Mouse (Mus musculus): ENCODE results near the gene Tmub2. TPM values are rescaled to one million over a fixed set of nuclear protein-coding genes. Genes with fewer than 3 reads are reported as not detected.
"Not testable (repeated sequence)": the region's sequence is repeated elsewhere in the genome, so short reads cannot be mapped to it uniquely, and the experiment has no call there.

The Tmub2 gene
- polyA plus RNA-seq, 1 experiment from 2014 or later = 66.7 TPM

GRCm38 (mm10) chr11:102268520-102269244 lies 16.0 kb upstream of the Tmub2 start, which contains the start of gene Asb16:
Gene Asb16, plus strand, starts transcription at chr11:102268743.
- Histone ChIP-seq H3K4me2 (replicated peaks; ENCODE audit: low read depth, low read length) (no peak within 1 kb of the TSS), H3K27ac (ENCODE audit: low read length) (no peak within 1 kb of the TSS), H3K9me3 (ENCODE audit: low read length) (no peaks in the 10 kb centered on the region), H3K4me1 (ENCODE audit: insufficient read depth, low read length) (no peaks in the 10 kb centered on the region), H3K36me3 (ENCODE audit: insufficient read depth, low read length) (no peaks in the 10 kb centered on the region; the same call in 1 of the 2 replicates), H3K9ac (replicated peaks; ENCODE audit: low read length) (no peak within 1 kb of the TSS), H3K4me3 (ENCODE audit: low read length) (no peak within 1 kb of the TSS), H3K27me3 (ENCODE audit: insufficient read depth, low read length) (no peaks in the 10 kb centered on the region)
- WGBS = 87% methylated on average over 12 of the region's 12 CpGs
- no peak for ATAC-seq (ENCODE audit: low FRiP score, low TSS enrichment)

GRCm38 (mm10) chr11:102276411-102276915 lies 8.3 kb upstream of the Tmub2 start:
- Histone ChIP-seq H3K4me2 (replicated peaks; ENCODE audit: low read depth, low read length) (peak overlapping the region; percentile 67), H3K9ac (replicated peaks; ENCODE audit: low read length) (peak overlapping the region; percentile 48), H3K4me3 (ENCODE audit: low read length) (peak overlapping the region; percentile 44), H3K4me1 (ENCODE audit: insufficient read depth, low read length) (peaks cover 12% of the 10 kb centered on the region), H3K27ac (ENCODE audit: low read length) (no peak overlapping the region), H3K36me3 (ENCODE audit: insufficient read depth, low read length) (no peaks in the 10 kb centered on the region), H3K27me3 (ENCODE audit: insufficient read depth, low read length) (no peaks in the 10 kb centered on the region), H3K9me3 (ENCODE audit: low read length) (no peaks in the 10 kb centered on the region)
- peak; percentile 94 for ATAC-seq (ENCODE audit: low FRiP score, low TSS enrichment)
- 1% methylated on average over 33 of the region's 33 CpGs for WGBS

DNA sequence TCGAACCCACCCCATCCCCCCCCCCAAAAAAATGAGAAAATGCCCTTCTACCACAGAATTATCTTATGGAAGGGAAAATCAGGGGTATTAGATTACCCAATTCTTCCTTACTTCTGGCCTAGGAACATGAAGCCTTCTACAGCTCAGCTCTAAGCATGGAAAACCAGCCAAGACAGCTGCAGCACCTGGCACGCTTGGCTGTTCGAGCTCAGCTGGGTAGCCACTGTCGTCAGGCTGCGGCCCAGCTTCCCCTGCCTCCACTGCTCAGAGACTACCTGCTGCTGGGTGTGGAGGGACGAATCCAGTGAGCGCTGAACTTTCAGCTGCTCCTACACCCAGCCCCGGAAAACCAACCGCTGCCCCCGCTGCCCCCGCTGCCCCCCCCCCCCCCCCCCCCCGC lies 7.0 kb upstream of the Tmub2 start:
- Histone ChIP-seq H3K27ac (ENCODE audit: low read length) (no peak overlapping the region), H3K4me3 (ENCODE audit: low read length) (no peak overlapping the region), H3K27me3 (ENCODE audit: insufficient read depth, low read length) (no peaks in the 10 kb centered on the region), H3K36me3 (ENCODE audit: insufficient read depth, low read length) (no peaks in the 10 kb centered on the region), H3K9ac (replicated peaks; ENCODE audit: low read length) (no peak overlapping the region), H3K4me1 (ENCODE audit: insufficient read depth, low read length) (peaks cover 12% of the 10 kb centered on the region), H3K4me2 (replicated peaks; ENCODE audit: low read depth, low read length) (no peak overlapping the region), H3K9me3 (ENCODE audit: low read length) (no peaks in the 10 kb centered on the region)
- no peak for ATAC-seq (ENCODE audit: low FRiP score, low TSS enrichment)
- 62% methylated on average over 9 of the region's 12 CpGs for WGBS

DNA sequence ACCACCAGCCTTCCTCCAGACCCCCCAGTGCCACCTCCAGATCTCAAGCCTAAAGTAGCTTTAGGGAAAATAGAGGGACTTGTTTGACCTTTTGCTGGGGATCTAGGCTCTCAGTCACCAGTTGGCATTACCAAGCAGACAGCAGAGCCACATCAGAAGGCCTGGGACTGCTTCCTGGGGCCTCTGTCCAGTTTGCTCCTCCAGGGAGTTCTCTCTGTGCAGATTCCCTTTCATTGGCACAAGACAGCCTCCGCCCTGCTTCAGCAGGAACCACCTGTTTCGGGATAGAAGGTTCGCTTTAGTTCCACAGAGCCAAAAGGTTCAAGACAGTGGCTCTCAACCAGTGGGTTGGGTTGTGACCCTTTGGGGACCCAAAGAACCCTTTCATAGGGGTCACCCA lies 5.1 kb upstream of the Tmub2 start:
- Histone ChIP-seq H3K4me3 (ENCODE audit: low read length) (no peak overlapping the region), H3K27ac (ENCODE audit: low read length) (no peak overlapping the region), H3K4me2 (replicated peaks; ENCODE audit: low read depth, low read length) (no peak overlapping the region), H3K9ac (replicated peaks; ENCODE audit: low read length) (no peak overlapping the region), H3K27me3 (ENCODE audit: insufficient read depth, low read length) (no peaks in the 10 kb centered on the region), H3K36me3 (ENCODE audit: insufficient read depth, low read length) (no peaks in the 10 kb centered on the region), H3K9me3 (ENCODE audit: low read length) (no peaks in the 10 kb centered on the region), H3K4me1 (ENCODE audit: insufficient read depth, low read length) (peaks cover 16% of the 10 kb centered on the region)
- no peak for ATAC-seq (ENCODE audit: low FRiP score, low TSS enrichment)
- 87% methylated on average over 3 of the region's 3 CpGs for WGBS

DNA sequence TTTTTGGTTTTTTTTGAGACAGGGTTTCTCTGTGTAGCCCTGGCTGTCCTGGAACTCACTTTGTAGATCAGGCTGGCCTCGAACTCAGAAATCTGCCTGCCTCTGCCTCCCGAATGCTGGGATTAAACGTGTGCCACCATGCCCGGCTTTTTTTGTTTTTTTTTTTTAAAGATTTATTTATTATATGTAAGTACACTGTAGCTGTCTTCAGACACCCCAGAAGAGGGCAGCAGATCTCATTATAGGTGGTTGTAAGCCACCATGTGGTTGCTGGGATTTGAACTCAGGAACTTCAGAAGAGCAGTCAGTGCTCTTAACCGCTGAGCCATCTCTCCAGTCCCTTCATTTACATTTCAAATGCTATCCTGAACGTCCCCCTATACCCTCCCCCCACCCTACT lies 4.5 kb upstream of the Tmub2 start:
- not testable (repeated sequence) for H3K9ac ChIP-seq (replicated peaks; ENCODE audit: low read length); H3K4me2 ChIP-seq (replicated peaks; ENCODE audit: low read depth, low read length); H3K4me3 ChIP-seq (ENCODE audit: low read length); H3K9me3 ChIP-seq (ENCODE audit: low read length); H3K27me3 ChIP-seq (ENCODE audit: insufficient read depth, low read length); ATAC-seq (ENCODE audit: low FRiP score, low TSS enrichment); H3K36me3 ChIP-seq (ENCODE audit: insufficient read depth, low read length); H3K27ac ChIP-seq (ENCODE audit: low read length)
- peaks cover 16% of the 10 kb centered on the region for H3K4me1 ChIP-seq (ENCODE audit: insufficient read depth, low read length)
- WGBS = 75% methylated on average over 6 of the region's 6 CpGs

DNA sequence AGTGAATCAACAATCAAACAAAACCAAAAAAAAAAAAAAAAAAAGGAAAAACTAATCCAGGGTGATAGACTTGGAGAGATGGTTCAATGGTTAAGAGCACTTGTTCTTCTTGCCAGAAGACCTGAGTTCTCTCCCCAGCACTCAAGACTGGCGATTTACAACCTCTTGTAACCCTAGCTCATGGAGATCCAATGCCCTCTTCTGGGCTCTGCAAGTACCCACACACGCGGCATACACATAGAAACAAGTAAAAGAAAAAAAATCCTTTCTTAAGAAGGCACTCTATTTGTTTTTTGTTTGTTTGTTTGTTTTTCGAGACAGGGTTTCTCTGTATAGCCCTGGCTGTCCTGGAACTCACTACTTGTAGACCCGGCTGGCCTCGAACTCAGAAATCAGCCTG lies 809 bp upstream of the Tmub2 start:
- H3K27me3 ChIP-seq (ENCODE audit: insufficient read depth, low read length) = no peaks in the 10 kb centered on the region
- H3K36me3 ChIP-seq (ENCODE audit: insufficient read depth, low read length) = peaks cover 18% of the 10 kb centered on the region
- H3K4me2 ChIP-seq (replicated peaks; ENCODE audit: low read depth, low read length) = peak overlapping the region; percentile 74
- H3K4me3 ChIP-seq (ENCODE audit: low read length) = peak overlapping the region; percentile 78
- H3K9me3 ChIP-seq (ENCODE audit: low read length) = no peaks in the 10 kb centered on the region
- 85% methylated on average over 6 of the region's 6 CpGs for WGBS
- peaks cover 18% of the 10 kb centered on the region for H3K4me1 ChIP-seq (ENCODE audit: insufficient read depth, low read length)
- H3K27ac ChIP-seq (ENCODE audit: low read length) = peak overlapping the region; percentile 86
- ATAC-seq (ENCODE audit: low FRiP score, low TSS enrichment) = no peak
- H3K9ac ChIP-seq (replicated peaks; ENCODE audit: low read length) = no peak overlapping the region; the same call in 1 of the 2 replicates

DNA sequence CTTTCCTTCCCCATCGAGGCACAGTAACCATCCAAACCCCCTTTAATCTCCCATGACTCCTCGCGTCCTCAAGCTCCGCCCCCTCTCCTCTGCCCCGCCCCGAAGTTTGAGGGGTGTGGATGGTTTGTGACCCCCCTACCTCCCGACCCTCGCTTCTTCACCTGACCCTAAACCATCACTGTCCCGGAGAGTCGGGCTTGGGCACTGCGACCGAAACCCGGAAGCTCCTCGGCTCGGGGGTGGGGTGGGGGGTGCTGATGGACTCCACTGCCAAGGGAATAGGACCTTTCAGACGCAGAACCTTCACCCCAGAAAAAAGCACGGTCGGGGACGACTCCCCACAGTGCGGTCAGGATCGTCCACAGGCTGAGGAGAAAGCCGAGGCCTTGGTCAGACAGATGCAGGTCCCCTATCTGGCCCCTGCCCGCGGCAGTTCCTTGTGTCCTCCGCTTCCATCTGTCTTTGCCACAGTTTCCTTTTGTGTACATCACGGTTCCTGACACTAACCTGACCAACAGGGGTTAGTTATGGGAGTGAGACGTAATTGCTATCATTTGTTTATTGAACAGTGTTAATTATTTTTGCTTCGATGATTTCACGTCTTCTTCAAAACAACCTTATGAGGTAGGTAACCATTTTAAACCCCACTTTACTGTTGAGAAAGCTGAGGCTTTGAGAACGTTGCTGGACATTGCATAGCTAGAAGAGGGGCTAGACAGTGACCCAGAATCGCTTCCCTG lies 534 bp downstream of the Tmub2 start:
- peaks cover 21% of the 10 kb centered on the region for H3K36me3 ChIP-seq (ENCODE audit: insufficient read depth, low read length)
- H3K9ac ChIP-seq (replicated peaks; ENCODE audit: low read length) = peak overlapping the region; percentile 88
- H3K27me3 ChIP-seq (ENCODE audit: insufficient read depth, low read length) = no peaks in the 10 kb centered on the region
- H3K4me1 ChIP-seq (ENCODE audit: insufficient read depth, low read length) = peaks cover 20% of the 10 kb centered on the region
- ATAC-seq (ENCODE audit: low FRiP score, low TSS enrichment) = peak; percentile 72
- peak overlapping the region; percentile 92 for H3K27ac ChIP-seq (ENCODE audit: low read length)
- H3K4me3 ChIP-seq (ENCODE audit: low read length) = peak overlapping the region; percentile 78
- H3K4me2 ChIP-seq (replicated peaks; ENCODE audit: low read depth, low read length) = peak overlapping the region; percentile 74
- H3K9me3 ChIP-seq (ENCODE audit: low read length) = no peaks in the 10 kb centered on the region
- 4% methylated on average over 31 of the region's 31 CpGs for WGBS

- 84% methylated on average over 8 of the region's 8 CpGs for WGBS
- H3K27me3 ChIP-seq (ENCODE audit: insufficient read depth, low read length) = no peaks in the 10 kb centered on the region
- peaks cover 20% of the 10 kb centered on the region for H3K4me1 ChIP-seq (ENCODE audit: insufficient read depth, low read length)
- H3K36me3 ChIP-seq (ENCODE audit: insufficient read depth, low read length) = peaks cover 43% of the 10 kb centered on the region
- ATAC-seq (ENCODE audit: low FRiP score, low TSS enrichment) = no peak
- H3K9ac ChIP-seq (replicated peaks; ENCODE audit: low read length) = no peak overlapping the region
- H3K4me2 ChIP-seq (replicated peaks; ENCODE audit: low read depth, low read length) = no peak overlapping the region
- no peak overlapping the region for H3K27ac ChIP-seq (ENCODE audit: low read length)
- H3K9me3 ChIP-seq (ENCODE audit: low read length) = no peaks in the 10 kb centered on the region
- H3K4me3 ChIP-seq (ENCODE audit: low read length) = no peak overlapping the region
Measured at GRCm38 (mm10) chr11:102287485-102287884, 2.8 kb downstream of the Tmub2 start.

GRCm38 (mm10) chr11:102288027-102288804 lies 3.5 kb downstream of the Tmub2 start:
- no peak overlapping the region for H3K4me2 ChIP-seq (replicated peaks; ENCODE audit: low read depth, low read length)
- peaks cover 20% of the 10 kb centered on the region for H3K4me1 ChIP-seq (ENCODE audit: insufficient read depth, low read length)
- no peak overlapping the region for H3K4me3 ChIP-seq (ENCODE audit: low read length)
- WGBS = 81% methylated on average over 8 of the region's 8 CpGs
- no peaks in the 10 kb centered on the region for H3K9me3 ChIP-seq (ENCODE audit: low read length)
- no peak overlapping the region for H3K9ac ChIP-seq (replicated peaks; ENCODE audit: low read length)
- no peak for ATAC-seq (ENCODE audit: low FRiP score, low TSS enrichment)
- no peak overlapping the region for H3K27ac ChIP-seq (ENCODE audit: low read length)
- no peaks in the 10 kb centered on the region for H3K27me3 ChIP-seq (ENCODE audit: insufficient read depth, low read length)
- H3K36me3 ChIP-seq (ENCODE audit: insufficient read depth, low read length) = peaks cover 50% of the 10 kb centered on the region

Measured in kidney, embryonic 16.5 days (tissue).